Mouse (Mus musculus) MEL (cell line): ENCODE results near the gene Phospho1.

Experiments
- CTCF ChIP-seq, 3 experiments: IDR thresholded peaks in 2 of 3; conservative IDR thresholded peaks in 1 of 3; 2 replicates each; pipeline ENCODE4 v1.5.1; 2011 to 2012; ENCODE audit warnings: low read length in 3 of 3, low read depth in 2 of 3, mild to moderate bottlenecking in 2 of 3, improper control_type of control experiment in 1 of 3, inconsistent platforms in 1 of 3, mixed read lengths in 1 of 3, moderate library complexity in 1 of 3; ENCODE audit not compliant: control insufficient read depth in 1 of 3, insufficient read depth in 1 of 3, poor library complexity in 1 of 3, severe bottlenecking in 1 of 3
- MAX ChIP-seq: IDR thresholded peaks from 2 replicates; pipeline ENCODE4 v1.6.1; 2011; ENCODE audit warnings: low read length, improper control_type of control experiment
- MXI1 ChIP-seq: IDR thresholded peaks from 2 replicates; pipeline ENCODE4 v1.6.1; 2011; ENCODE audit warnings: mild to moderate bottlenecking, low read depth, low read length, improper control_type of control experiment
- POLR2A ChIP-seq, 2 experiments: IDR thresholded peaks; 2 replicates each; pipeline ENCODE4 v1.6.1; 2011 to 2012; ENCODE audit warnings: low read length in 2 of 2, mild to moderate bottlenecking in 2 of 2, control low read depth in 1 of 2, improper control_type of control experiment in 1 of 2, low read depth in 1 of 2, moderate library complexity in 1 of 2; ENCODE audit not compliant: control insufficient read depth in 1 of 2, insufficient read depth in 1 of 2, poor library complexity in 1 of 2
- RAD21 ChIP-seq: IDR thresholded peaks from 2 replicates; pipeline ENCODE4 v1.6.1; 2011; ENCODE audit warnings: mild to moderate bottlenecking, low read depth, low read length, improper control_type of control experiment

DNA sequence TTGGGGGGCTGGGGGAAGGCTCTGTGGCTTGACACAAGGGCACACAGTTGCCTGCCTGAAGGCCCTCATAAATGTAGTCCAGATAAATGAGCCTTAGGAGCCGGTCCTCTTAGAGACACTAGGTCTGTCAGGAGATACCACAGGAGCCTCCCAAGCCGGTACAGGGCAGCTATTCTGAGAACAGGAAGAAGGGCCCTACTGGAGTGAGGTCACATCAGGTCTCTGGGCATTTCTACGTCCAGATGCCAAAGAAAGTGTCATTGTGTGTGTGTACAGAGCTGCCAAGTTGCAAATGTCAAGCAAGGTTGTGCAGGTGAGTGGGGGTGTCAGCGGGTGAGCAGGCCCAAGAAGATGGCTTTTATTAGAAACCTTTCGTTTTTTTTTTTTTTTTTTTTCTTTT, 28.7 kb upstream of the Phospho1 start:
- TF ChIP-seq POLR2A (IDR thresholded peaks at IDR 0.05; ENCODE audit: control insufficient read depth in 1 of 2, insufficient read depth in 1 of 2, low read depth in 1 of 2, low read length in 2 of 2, poor library complexity in 1 of 2) (no peak), RAD21 (no peak), MXI1 (no peak), MAX (no peak), CTCF (IDR thresholded peaks at IDR 0.05 in 2 of 3, conservative IDR thresholded peaks at IDR 0.05 in 1 of 3; ENCODE audit: control insufficient read depth in 1 of 3, insufficient read depth in 1 of 3, low read depth in 2 of 3, low read length in 3 of 3, poor library complexity in 1 of 3, severe bottlenecking in 1 of 3) (no peak)
